Mouse (Mus musculus) erythroblast, embryonic 14.5 days (primary cell): ENCODE measurements around the gene Zwint.

Experiments
- GATA1 ChIP-seq: IDR thresholded peaks from 2 replicates; pipeline ENCODE4 v1.6.1; 2012; ENCODE audit warnings: low read length, inconsistent platforms, mixed read lengths
- TAL1 ChIP-seq: IDR thresholded peaks from 3 replicates; pipeline ENCODE4 v1.6.1; 2012; ENCODE audit warnings: low read length, inconsistent platforms, mixed read lengths

DNA sequence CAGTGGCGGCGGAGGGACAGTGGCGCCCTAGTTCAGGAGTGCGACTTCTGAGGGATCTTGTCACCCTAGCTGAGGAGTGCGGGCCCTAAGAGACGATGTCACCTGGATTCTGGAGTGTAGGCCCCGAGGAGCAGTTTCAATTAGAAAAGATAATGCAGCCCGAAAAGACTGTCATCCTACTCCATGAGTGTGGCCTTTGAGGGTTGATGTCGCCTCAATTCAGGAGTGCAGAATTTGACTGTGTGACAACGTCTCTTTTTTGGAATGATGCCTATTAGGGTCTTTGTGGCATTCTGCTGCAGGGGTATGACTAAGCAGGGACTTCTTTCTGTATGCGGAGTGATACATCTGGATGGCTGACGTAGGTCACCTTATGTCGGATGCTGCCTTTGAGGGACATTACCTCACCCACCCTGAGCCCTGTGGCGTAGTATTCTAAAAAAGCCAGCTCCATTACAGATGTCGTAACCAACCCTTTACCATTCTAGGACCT lies 418 bp downstream of the Zwint start:
- TF ChIP-seq GATA1 (no peak), TAL1 (no peak)
